Mouse (Mus musculus): ENCODE results near the gene Camk2d. TPM values are rescaled to one million over a fixed set of nuclear protein-coding genes. Genes with fewer than 3 reads are reported as not detected.

The Camk2d gene
- polyA plus RNA-seq, 1 experiment from 2014 or later: 7.4 TPM

- ATAC-seq: no peak
- TF ChIP-seq EP300 (IDR thresholded peaks at IDR 0.05; ENCODE audit: low read depth): no peak
- TF ChIP-seq CTCF (IDR thresholded peaks at IDR 0.05; ENCODE audit: low read depth): no peak
- no peaks in the 10 kb centered on the region for H3K27me3 ChIP-seq (ENCODE audit: insufficient read depth, low read length)
- no peaks in the 10 kb centered on the region for H3K36me3 ChIP-seq (replicated peaks; ENCODE audit: insufficient read depth, low read length)
- WGBS (ENCODE audit: insufficient replicate concordance): 50% methylated on average over 4 of the region's 4 CpGs
- DNase-seq: no peak
- no peak overlapping the region for H3K9ac ChIP-seq (replicated peaks)
- no peaks in the 10 kb centered on the region for H3K4me1 ChIP-seq (ENCODE audit: insufficient read depth)
- no peak overlapping the region for H3K4me2 ChIP-seq (ENCODE audit: low read depth, low read length)
- H3K27ac ChIP-seq (ENCODE audit: low read depth): no peak overlapping the region
- no peak overlapping the region for H3K4me3 ChIP-seq (ENCODE audit: low read depth, low read length)
- H3K9me3 ChIP-seq (ENCODE audit: low read length): no peaks in the 10 kb centered on the region
Measured at GRCm38 (mm10) chr3:126681996-126682395, 85.9 kb downstream of the Camk2d start.

DNA sequence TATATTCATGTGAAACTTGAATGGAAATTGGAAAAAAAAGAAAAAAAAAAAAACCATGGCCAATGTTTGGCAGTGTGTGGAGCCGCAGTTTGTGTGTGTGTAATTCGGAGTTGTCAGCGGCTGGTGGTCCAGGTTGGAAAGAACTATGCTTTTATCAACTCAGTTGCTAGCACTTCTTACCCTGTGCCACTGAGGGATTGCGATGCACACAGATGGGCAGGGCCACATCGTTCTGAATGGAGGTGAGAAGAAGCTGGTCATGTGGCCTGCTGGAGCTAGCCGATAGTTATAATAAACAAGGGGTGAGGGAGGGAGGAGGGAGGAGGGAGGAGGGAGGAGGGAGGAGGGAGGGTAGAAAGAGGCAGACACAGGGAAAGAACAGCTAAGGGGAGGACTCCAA lies 89.3 kb downstream of the Camk2d start:
- Histone ChIP-seq H3K9me3 (ENCODE audit: low read length) (no peaks in the 10 kb centered on the region), H3K4me2 (ENCODE audit: low read depth, low read length) (no peak overlapping the region), H3K27ac (ENCODE audit: low read depth) (no peak overlapping the region), H3K4me3 (ENCODE audit: low read depth, low read length) (no peak overlapping the region), H3K27me3 (ENCODE audit: insufficient read depth, low read length) (no peaks in the 10 kb centered on the region), H3K4me1 (ENCODE audit: insufficient read depth) (no peaks in the 10 kb centered on the region), H3K9ac (replicated peaks) (no peak overlapping the region), H3K36me3 (replicated peaks; ENCODE audit: insufficient read depth, low read length) (no peaks in the 10 kb centered on the region)
- TF ChIP-seq CTCF (IDR thresholded peaks at IDR 0.05; ENCODE audit: low read depth): no peak
- no peak for TF ChIP-seq EP300 (IDR thresholded peaks at IDR 0.05; ENCODE audit: low read depth)
- DNase-seq (no peak), ATAC-seq (no peak)
- 82% methylated on average over 6 of the region's 6 CpGs for WGBS (ENCODE audit: insufficient replicate concordance)

DNA sequence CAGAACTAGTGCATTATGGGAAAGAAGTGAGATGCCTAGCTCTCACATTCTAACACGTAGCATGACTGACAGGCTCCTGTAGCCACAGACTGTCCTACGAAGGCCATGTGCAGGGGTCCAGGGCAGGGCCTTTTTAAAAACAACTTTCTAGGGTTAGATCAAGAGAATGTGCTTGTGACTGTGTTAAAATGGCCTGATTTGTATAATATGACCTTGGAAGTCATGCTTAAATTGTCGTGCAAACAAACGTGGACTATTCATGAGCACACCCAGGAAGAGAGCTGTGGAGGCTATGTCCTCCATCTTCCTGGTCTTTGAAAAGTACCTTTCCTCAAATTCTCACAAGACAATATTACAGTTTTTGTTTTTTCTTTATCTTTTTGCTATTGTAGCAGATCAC lies 91.0 kb downstream of the Camk2d start:
- ATAC-seq: no peak
- TF ChIP-seq EP300 (IDR thresholded peaks at IDR 0.05; ENCODE audit: low read depth) (no peak), CTCF (IDR thresholded peaks at IDR 0.05; ENCODE audit: low read depth) (no peak)
- H3K4me3 ChIP-seq (ENCODE audit: low read depth, low read length): no peak overlapping the region
- H3K27ac ChIP-seq (ENCODE audit: low read depth): no peak overlapping the region
- H3K36me3 ChIP-seq (replicated peaks; ENCODE audit: insufficient read depth, low read length): no peaks in the 10 kb centered on the region
- no peak overlapping the region for H3K9ac ChIP-seq (replicated peaks)
- no peaks in the 10 kb centered on the region for H3K27me3 ChIP-seq (ENCODE audit: insufficient read depth, low read length)
- no peaks in the 10 kb centered on the region for H3K9me3 ChIP-seq (ENCODE audit: low read length)
- no peaks in the 10 kb centered on the region for H3K4me1 ChIP-seq (ENCODE audit: insufficient read depth)
- 75% methylated on average over 4 of the region's 4 CpGs for WGBS (ENCODE audit: insufficient replicate concordance)
- no peak overlapping the region for H3K4me2 ChIP-seq (ENCODE audit: low read depth, low read length)
- DNase-seq: no peak

DNA sequence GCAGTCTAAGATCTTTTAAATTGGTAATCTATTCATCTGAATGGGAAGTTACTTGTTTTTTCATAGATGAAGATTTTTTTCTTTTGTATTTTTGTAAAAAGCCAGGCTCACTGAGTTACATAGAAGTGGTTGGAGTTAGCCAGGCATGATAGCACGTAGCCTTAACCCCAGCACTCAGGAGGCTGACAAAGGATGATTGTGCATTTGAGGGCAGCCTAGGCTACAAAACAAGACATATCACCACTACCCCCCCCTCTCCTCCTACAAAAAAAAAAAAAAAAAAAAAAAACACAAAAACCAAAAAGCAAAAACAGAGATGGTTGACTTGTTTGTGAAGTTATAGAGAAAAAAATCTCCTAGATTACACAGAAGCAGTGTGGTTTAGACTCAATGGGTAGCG lies 92.4 kb downstream of the Camk2d start:
- 73% methylated on average over 2 of the region's 2 CpGs for WGBS (ENCODE audit: insufficient replicate concordance)
- H3K27ac ChIP-seq (ENCODE audit: low read depth): no peak overlapping the region

GRCm38 (mm10) chr3:126690627-126691505 lies 94.8 kb downstream of the Camk2d start:
- no peak overlapping the region for H3K4me2 ChIP-seq (ENCODE audit: low read depth, low read length)
- WGBS (ENCODE audit: insufficient replicate concordance): 61% methylated on average over 13 of the region's 13 CpGs
- H3K4me1 ChIP-seq (ENCODE audit: insufficient read depth): peaks cover 11% of the 10 kb centered on the region
- H3K9ac ChIP-seq (replicated peaks): no peak overlapping the region
- DNase-seq (no peak), ATAC-seq (no peak)
- H3K27me3 ChIP-seq (ENCODE audit: insufficient read depth, low read length): no peaks in the 10 kb centered on the region
- H3K36me3 ChIP-seq (replicated peaks; ENCODE audit: insufficient read depth, low read length): no peaks in the 10 kb centered on the region
- no peak overlapping the region for H3K27ac ChIP-seq (ENCODE audit: low read depth)
- H3K9me3 ChIP-seq (ENCODE audit: low read length): no peaks in the 10 kb centered on the region
- TF ChIP-seq CTCF (IDR thresholded peaks at IDR 0.05; ENCODE audit: low read depth) (no peak), EP300 (IDR thresholded peaks at IDR 0.05; ENCODE audit: low read depth) (no peak)
- H3K4me3 ChIP-seq (ENCODE audit: low read depth, low read length): no peak overlapping the region

More for the DNA sequence above, 92.4 kb downstream of the Camk2d start:
- TF ChIP-seq EP300 (IDR thresholded peaks at IDR 0.05; ENCODE audit: low read depth) (no peak), CTCF (IDR thresholded peaks at IDR 0.05; ENCODE audit: low read depth) (no peak)
- DNase-seq (no peak), ATAC-seq (no peak)
- Histone ChIP-seq H3K9me3 (ENCODE audit: low read length) (no peaks in the 10 kb centered on the region), H3K36me3 (replicated peaks; ENCODE audit: insufficient read depth, low read length) (no peaks in the 10 kb centered on the region), H3K4me2 (ENCODE audit: low read depth, low read length) (no peak overlapping the region), H3K9ac (replicated peaks) (no peak overlapping the region), H3K27me3 (ENCODE audit: insufficient read depth, low read length) (no peaks in the 10 kb centered on the region), H3K4me3 (ENCODE audit: low read depth, low read length) (no peak overlapping the region), H3K4me1 (ENCODE audit: insufficient read depth) (peaks cover 4% of the 10 kb centered on the region; the same call in 1 of the 2 replicates)

DNA sequence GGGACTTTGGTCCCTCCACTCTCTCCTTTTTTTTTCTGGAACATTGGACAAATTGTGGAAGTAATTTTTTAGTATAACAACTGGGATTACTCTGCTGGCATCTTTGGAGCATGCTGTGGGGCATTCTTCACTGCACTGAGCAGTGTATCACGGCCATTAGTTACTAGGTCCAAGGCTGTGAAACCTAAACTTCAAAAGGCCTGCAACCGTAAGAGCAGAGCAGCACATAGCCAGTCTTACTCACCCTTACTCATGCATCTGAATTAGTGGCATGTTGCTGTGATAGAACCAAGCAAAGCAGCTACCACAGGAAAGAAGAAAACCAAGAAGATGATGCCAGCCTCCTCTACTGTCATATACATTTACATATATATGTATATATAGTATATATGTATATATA lies 95.5 kb downstream of the Camk2d start:
- DNase-seq (no peak), ATAC-seq (no peak)
- TF ChIP-seq EP300 (IDR thresholded peaks at IDR 0.05; ENCODE audit: low read depth) (no peak), CTCF (IDR thresholded peaks at IDR 0.05; ENCODE audit: low read depth) (no peak)
- Histone ChIP-seq H3K36me3 (replicated peaks; ENCODE audit: insufficient read depth, low read length) (no peaks in the 10 kb centered on the region), H3K27ac (ENCODE audit: low read depth) (no peak overlapping the region), H3K4me2 (ENCODE audit: low read depth, low read length) (no peak overlapping the region), H3K9me3 (ENCODE audit: low read length) (no peaks in the 10 kb centered on the region), H3K9ac (replicated peaks) (no peak overlapping the region), H3K27me3 (ENCODE audit: insufficient read depth, low read length) (no peaks in the 10 kb centered on the region), H3K4me3 (ENCODE audit: low read depth, low read length) (no peak overlapping the region), H3K4me1 (ENCODE audit: insufficient read depth) (peaks cover 11% of the 10 kb centered on the region)
- WGBS (ENCODE audit: insufficient replicate concordance): 81% methylated on average over 2 of the region's 2 CpGs

Data from liver, postnatal 0 days (tissue).